Mouse (Mus musculus) thymus, postnatal 14 days (tissue): ENCODE results near the gene G430095P16Rik.

Experiments
- DNase-seq: peaks from one replicate; pipeline ENCODE4 v3.0.0; 2021

Gene G430095P16Rik

DNA sequence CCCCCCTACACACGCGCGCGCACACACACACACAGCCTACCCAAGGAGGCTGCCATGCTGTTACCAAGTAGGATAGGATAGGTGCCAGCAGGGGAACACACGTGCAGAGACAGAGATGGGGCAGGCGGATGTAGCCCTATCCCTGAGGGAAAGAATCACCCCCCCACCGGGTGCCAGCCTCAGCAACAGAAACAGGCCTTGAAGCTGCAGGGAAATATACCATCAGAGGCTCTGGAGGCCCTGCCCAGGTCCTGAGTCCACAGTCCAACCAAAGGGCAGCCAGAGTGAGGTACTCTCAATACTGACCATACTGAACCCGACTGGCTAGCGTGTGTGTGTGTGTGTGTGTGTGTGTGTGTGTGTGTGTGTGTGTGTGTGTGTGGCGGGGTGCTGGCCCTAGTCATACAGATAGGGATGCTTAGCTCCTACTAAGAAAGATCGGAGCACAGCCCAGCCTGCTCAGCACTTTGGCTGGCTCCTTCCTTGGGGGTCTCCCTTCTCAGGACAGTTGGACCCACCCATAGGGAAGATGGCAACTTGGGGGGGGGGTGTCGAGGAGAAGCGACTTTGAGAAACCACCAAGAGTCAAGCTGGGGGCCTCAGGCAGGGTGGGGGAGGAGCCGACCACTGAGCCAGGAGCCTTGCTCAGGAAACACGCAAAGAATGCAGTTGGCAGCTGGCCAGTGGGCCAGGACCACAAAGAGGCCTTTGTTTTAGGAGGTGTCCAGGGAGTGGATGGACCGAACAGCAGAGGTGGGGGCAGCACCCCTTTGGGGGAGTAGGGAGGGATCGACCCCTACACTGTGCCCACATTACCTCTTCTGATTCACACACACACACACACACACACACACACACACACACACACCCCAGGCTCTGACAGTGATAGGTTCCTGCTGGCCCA is 21.0 kb downstream of the G430095P16Rik start:
- DNase-seq = no peak

DNA sequence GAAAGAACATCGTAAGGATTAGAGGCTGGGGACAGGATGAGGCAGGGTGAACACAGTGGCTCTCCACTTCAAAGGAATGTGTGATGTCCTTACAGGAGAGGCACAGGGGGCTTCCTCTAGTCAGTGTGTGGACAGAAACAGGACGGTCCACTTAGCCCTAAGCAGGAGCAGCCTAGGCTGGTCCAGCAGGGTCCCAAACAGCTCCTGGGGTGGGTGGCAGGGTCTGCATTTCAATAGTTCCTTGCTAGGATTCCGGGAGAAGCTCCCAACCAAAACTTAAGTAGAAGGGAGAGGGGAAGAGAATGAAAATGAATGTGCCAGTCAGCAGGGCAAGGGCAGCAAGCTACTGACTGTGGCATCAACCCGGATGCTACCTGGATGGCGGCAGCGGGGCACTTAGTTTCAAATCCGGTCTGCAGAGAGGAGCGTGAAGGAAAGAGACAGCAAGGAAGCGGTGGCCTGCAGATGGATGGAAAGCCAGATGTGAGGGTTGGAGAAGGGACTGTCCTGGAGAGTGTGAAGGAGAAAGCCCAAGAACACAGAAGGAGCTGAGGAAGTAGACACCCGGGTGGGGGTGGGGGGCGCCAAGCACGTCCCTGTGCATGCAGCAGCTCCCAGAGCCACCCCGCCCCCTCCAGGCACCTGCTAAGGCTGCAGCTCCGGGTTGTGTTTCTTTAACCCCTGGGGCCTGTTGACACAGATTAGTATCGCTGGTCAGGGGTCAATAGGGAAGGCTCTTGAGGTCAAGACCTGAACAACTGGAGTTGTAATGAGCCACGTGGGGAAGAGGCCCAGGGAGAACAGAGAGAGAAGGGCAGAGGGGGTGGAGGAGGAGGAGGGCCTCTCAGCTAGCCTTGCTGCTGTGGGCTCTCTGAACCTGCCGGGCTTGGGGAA is 22.5 kb downstream of the G430095P16Rik start:
- DNase-seq = peak; percentile 57

DNA sequence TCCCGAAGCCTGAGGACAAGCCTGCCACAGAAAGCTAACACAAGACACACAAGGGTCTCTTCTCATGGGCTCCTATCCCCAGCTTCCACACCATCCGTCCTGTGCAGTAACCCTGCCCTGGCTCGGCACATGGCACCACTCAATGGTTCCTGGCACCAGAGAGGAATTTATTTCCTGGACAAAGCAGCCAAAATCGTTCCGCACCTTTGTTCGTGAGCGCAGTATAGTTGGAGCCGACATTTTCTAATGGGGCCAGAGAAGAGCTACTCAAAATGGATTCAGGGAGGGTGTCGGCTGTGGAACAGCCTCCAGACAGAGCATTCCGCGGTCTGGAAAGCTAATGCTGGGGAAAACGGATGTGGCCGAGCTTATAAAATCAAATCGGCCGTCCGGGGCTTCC is 26.7 kb downstream of the G430095P16Rik start:
- no peak for DNase-seq

DNA sequence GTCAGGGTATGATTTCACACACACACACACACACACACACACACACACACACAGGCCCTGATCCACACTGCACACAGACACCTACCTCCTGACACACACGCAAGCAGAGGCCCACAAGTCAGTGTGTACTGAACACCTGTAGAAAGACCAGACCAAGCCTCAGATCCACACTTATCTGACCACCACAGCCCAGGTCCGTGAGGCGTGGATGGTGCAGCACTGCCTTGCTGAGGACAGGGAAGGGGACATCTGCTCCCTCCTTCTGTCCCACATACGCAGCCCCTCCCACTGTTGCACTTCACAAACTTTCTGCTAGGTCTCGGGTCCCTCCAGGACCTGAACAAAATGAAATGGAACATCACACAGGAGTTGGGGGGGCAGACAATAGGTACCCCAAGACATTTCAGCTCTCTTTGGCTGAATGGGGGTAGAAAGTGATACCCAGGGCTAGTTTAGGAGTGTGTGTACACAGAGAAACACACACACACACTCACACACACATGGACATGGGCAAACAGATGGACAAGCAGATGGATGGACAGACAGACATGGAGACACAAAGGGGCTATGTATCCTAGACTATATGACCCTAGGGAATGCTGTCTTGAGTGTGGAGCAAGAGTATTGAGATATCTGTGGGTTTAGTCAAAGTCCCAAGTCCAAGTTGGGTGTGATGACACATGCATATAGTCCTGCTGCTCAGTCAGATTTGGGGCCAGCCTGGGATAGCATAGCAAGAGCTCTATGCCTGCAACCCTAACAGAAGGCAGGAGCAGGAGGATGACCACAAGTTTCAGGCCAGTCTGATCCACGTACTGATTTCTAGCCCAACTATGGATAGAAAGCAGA is 30.2 kb downstream of the G430095P16Rik start:
- DNase-seq = no peak

DNA sequence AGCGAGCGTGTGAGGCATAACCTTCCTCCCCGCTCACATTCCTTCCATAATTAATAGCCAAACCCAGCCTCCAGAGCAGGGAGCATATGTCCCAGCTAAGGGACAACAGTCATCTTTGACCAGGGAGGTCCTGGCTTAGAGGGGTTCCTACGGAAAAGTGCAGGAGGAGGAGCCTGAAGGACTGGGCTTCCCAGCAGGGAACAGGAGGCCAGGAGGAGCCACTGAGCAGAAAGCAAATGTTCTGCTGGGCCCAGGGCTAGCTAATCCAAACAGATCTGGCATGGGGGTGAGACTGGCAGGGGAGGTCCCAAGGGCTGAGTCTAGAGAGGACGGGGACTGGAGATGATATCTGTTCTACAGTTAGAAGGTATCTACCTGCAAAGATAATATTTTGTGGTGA is 34.7 kb downstream of the G430095P16Rik start:
- no peak for DNase-seq

DNA sequence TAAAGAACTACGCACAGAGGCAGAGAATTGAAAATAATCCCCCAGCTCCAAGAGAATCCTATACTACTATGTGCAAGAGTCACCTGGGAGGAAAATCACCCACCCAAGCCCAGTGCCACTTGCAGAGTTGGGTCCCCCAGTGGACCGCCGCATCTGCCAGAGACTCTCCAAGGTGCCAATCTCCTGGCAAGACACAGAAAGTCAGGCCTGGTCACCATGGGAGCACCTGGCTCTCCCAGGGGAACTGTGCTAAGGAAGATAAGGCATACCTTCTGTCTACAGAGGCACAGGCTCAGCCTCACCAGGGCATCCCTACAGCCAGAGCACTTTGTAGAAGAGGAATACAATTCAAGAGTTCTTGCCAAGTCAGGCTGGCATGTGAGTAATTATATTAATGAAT is 35.5 kb downstream of the G430095P16Rik start:
- DNase-seq = no peak

DNA sequence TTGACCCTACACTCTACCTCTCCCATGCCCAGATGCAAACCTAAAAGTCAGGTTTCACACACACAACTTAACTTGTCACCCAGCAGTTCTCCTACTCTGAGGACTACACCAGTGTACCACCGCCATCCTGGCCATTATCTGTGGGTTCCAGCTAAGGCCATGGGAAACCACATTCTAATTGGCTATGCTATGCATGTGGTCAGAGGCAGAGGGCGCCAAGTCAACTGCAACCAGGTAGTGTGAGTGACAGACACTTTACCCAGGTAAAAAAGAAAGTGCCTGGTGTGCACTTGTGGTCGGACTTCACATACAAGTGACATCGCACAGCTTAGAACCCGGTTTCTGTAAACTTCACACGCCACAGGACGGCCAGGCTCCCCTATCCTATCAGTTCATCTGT is 36.3 kb downstream of the G430095P16Rik start:
- peak; percentile 26 for DNase-seq

DNA sequence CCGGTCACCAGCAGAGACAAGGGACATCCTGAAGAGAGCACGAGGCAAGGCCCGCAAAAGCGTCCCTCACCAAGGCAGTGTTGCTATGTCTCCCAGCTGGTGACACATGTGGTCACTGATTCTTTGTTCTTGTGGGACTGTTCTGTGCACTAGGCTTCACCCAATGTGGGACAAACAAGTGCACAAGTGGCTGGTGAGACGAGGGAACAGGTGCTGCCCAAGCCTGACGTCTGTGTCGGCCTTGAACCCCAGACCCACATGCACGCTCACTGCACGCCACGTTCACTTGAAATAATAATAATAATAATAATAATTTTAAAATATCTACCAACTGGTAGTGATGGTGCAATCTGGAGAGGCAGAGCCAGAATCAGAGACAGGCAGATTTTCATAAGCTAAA is 36.9 kb downstream of the G430095P16Rik start:
- no peak for DNase-seq

DNA sequence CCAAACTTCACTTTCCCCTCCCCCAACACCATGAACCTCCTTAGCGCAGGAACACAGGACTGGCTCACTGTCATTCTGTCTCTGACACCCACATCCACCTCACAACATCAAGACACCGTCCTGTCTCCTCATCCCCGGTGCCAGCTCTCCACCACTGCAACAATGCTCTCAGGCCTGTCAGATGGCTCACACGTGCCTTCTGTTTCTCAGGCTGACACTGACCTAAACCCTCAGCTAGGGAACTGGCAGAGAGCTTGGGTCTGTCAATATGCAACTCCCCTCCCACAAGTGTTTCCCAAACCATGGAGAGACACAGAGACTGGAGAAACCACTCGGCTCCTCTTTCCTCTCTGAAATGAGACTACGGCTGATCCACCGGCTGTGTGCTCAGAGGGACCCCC is 37.6 kb downstream of the G430095P16Rik start:
- DNase-seq = no peak

DNA sequence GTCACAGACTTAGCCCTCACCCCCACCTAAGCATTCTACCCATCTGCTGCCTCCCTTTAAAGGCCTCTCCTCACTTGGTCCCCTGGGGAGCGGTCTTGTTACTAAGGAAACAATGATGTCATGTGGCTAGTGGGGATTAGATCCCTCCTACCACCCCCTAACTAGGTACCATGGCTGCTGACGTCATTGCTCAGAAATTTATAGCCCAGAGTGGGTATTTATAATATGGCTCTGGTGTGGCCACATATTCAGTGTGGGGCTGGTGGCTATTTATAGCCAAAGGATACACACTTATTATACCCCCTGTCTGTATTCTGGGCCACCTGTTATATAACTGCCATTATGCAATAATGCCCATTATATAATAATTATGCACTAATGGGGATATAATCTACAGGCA is 38.1 kb downstream of the G430095P16Rik start:
- no peak for DNase-seq

DNA sequence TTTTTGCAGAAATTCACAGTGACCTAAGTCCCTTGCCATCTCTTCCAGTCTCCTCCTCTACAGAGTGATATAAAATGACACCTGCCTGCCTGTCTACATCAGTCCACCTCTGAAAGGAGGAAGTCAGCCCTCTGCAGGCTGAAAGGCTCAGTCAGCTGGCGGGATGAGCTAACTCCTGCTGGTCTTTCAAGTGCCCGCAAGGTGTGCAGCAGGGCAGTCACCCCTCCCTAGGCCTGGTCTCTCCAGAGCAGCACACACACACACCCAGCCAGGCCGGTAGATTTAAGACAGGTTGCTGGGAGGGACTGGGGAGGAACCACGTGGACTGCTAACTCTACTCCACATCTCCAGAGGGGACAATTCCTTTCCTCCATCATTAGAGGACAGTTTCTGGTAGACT is 41.3 kb downstream of the G430095P16Rik start:
- DNase-seq = no peak

DNA sequence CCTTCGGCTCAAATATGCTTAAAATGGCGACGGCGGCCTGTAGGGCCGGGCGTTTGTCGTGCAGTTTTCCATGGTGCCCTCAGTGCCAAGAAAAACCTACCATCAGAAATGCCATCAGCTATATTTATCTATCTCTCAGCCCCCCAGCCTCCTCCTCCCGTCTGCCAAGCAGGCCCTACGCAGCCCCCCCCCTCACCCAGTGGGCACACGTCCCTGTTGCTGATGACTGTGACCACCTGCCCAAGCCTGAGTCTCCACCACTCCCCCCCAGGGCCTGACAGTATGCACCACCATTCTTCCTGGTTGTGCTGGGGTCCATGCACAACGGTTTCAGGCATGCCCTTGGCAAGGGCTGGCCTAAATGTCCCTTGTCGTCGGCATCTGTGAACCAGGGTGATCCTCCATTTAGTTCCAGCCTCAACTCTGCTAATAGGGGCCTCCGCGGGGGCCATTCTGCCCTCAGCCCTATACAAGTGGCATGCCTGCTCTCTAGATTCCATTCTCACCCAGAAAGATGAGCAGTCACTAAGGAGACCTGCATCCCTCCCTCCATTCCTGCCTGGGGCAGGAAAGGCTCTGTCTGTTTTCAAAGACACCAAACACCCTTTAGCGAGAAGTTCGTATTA is 42.2 kb downstream of the G430095P16Rik start:
- DNase-seq = no peak

DNA sequence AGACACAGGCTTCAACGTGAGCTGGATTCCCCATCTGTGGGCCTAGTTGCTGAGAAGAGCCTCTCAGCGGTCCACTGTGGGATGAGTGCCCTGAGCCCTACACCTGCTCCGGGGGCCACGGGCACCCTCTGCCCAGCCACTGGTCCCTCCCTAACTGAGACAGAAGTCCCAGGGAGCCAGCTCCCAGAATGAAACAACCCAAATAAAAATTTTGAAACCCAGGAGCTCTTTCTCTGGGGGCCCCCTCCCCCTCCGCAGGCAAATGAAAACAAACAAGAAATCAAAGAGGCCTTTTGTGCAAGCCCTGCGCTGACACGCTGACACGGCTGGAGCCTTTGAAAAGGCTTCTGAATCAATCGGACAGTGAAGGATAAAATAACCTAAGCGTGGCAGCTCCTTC is 42.8 kb downstream of the G430095P16Rik start:
- DNase-seq = no peak

DNA sequence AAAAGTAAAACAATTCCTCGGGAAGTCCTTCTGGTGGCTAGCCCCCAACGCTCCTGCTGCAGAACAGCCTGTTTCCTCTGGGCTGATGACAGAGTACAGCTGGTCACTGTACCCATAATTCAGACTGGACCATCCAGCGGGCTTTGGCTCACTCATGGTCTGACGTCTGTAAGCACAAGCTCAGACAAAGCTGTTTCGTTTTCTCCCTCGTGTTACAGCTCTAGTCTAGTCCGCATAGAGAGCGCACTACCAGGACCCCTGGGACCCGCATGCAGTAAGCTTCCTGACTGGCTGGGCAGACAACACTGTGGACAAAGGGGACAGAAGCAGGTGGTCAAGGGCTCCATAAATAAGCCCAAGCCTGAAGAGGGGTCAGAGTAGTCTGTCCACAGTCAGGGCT is 43.6 kb downstream of the G430095P16Rik start:
- no peak for DNase-seq

DNA sequence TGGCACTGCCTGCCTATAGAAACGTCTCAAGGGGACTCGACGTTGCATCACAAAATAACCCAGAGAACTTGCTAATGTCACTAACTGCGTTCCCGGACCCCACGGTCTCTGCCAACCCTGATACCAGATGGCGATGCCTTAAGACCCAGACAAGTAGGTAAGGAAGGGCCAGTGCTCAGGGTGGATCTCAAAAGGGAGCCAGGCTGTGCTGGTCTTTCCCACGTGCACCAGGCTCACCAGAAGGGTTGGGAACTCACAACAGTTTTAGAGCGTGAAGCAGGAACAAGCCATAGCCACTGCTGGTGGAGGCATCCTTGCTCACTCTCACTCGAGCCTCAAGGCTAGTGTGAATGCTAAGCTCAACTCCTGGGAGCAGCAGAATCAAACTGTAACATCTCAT is 44.4 kb downstream of the G430095P16Rik start:
- DNase-seq = no peak

DNA sequence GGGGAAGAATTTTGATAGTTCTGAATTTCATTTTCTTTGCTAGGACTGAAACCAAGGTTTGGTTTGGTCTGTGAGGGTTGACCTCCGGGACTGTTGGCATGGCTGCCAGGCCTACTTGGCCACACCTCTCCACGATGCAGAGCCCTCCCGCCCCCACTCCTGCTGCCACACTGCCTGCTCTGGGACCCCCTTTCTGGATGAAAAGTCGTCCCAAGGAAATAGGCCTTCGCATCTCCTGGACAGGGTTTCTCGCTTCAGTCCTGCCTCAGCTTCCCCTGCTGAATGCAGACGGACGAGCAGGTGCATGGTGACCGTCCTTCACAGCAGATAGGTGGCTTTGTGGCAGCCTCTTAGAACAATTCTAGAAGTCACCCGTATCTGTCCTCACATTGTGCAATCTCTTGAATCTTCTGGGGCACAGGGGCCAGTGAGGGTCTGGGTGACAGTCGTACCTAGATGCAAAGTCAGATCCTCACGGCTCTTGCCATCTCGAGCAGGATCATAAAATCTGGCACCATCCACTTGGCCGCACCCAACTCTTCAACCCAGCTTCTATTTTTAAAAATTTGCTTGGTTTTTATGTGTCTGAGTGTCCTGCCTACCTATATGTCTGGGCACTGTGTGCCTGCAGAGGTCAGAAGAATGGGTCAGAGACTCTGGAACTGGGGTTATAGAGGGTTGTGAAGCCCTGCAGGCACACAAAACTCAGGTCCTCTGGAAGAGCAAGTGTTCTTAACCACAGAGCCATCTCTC is 45.7 kb downstream of the G430095P16Rik start:
- no peak for DNase-seq

DNA sequence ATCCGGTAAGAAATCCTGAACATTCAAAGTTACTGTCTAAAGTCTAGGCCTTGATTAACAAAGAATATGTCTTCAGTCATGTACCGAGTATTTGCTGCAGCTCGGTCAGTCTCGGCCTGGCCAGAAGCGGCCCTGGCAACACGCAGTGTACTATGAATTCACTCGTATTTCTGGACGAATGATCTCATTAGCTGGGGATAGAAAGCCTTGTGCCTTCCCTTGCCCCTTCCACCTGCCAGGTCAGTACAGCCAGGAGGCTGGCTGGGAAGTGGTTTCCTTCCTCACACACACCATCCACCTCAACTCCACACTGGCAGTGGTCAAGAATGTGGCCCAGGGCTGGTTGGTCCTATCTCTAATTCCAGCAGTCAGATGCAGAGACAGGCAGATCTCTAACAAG is 46.5 kb downstream of the G430095P16Rik start:
- no peak for DNase-seq

DNA sequence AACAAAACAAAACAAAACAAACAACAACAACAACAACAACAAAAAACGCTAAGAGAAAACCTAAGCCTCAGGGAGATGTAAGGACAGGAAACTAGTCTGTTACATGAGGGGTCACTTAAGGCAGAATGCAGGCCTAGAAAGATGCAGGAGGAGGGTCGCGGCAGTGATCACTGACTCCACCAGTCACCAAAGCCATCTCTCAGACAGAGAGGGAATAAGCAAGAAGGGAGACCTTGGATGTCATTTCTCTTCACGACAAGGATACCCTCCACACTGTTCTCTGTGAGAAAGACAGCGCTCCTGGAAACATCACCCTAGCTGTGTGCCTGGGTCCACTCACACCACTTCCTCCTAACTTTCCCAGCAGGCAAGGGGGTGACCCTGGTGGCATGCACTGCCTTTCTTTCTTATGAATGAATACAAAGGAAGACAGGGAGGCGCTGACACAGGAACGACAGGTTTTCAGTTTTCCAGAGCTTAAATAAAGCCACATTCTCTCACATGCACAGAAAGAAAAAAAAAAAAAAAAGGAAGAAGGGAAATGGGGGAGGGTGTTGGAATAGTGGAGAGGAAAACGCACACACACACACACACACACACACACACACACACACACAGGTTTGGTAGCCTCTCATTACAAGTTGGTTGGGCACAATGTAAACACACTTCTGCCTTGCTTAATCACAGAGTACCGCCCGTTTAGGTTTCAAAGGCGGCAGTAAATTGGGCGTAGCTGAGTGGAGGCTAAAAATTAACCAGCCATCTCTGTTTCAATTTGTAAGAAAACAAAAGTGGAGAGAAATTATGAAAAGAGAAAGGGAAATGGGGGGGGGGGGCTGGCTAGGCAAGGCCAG is 47.5 kb downstream of the G430095P16Rik start:
- DNase-seq = no peak

DNA sequence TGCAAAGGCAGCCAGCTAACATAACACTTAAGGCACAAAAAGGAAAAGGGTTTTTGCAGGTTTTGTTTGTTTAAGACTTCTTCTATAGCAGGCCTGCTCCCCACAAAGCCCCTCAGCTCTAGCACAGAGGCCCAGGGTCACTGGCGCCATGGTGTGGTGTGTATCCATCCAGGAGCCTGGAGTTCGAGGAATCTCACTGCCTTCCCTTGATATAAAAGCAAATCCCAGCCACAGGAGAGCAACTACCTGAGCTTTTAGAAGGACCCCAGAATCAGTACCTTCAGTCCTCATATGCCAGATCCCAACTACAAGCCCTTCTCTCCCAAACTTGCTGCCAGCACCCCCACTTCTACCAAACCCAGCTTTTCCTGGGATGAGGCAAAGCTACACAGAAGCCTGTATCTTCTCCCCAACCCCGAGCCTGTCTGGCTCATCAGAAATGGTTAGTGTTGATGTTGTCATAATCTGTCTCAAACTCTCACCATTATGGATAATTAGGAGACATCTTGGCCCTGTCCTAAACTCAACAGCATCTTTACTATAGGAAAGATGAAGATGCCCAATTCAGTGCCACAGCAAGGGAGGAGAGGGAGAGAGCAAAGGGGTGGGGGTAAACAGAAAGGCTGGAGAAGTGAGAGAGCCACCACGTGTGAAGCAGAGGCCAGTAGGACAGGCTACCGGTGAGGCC is 48.3 kb downstream of the G430095P16Rik start:
- DNase-seq = no peak

DNA sequence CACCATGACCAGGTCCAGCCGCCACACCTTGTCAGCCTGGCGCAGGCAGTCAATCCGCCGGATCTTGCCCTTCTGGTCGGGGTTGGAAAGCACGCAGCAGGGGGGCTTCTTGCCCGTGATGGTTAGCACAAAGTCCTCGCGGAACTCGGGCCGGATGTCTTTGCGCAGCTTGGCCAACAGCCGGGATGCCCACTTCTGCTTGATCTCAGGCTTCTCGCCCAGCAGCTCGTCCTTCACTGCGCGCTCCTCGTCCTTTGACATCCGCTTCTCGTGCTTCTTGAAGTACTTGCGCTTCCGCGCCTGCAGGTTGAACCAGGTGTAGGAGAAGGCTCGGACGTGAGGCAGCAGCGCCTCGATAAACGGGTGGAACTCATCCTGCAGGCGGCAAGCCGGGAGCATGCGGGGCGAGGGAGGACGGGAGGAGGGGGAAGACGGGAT is 49.2 kb downstream of the G430095P16Rik start:
- no peak for DNase-seq
